Mouse (Mus musculus): ENCODE data around the gene Wdr20. TPM values are rescaled to one million over a fixed set of nuclear protein-coding genes. Genes with fewer than 3 reads are reported as not detected.

Gene Wdr20
- polyA plus RNA-seq, 1 experiment from 2014 or later, result 23.7 TPM

DNA sequence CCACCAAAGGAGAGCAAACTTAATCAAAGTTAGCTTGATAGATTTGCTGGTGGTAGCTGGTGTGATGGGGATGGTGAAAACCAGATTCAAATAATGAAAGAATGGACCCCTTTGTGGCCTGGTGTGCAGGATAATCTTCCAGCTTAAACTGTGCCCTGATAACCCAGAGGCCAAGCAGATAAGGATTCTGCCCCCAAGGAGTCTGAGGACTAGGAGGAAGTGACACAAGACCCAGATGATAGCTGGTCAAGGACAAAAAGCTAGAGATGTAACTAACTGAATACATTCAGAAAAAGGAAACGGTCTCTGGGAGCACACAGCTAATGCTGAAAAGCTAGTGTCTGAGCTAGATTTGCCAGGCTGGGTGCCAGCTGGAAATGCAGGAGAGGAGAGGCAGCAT lies 114.2 kb downstream of the Wdr20 start:
- Histone ChIP-seq H3K9ac (ENCODE audit: low read length) (no peak overlapping the region), H3K27me3 (replicated peaks; ENCODE audit: control insufficient read depth, insufficient read depth, low read length) (no peaks in the 10 kb centered on the region), H3K9me3 (ENCODE audit: control insufficient read depth, low read length) (no peaks in the 10 kb centered on the region), H3K4me3 (ENCODE audit: low read depth, low read length) (no peak overlapping the region), H3K4me1 (replicated peaks; ENCODE audit: control insufficient read depth, insufficient read depth, low read length) (peaks cover 19% of the 10 kb centered on the region), H3K36me3 (ENCODE audit: control insufficient read depth, insufficient read depth, low read length) (peaks cover 18% of the 10 kb centered on the region), H3K4me2 (ENCODE audit: low read length) (no peak overlapping the region), H3K27ac (ENCODE audit: low read depth) (no peak overlapping the region)
- DNase-seq (ENCODE audit: low spot score) (no peak), ATAC-seq (replicated peaks; ENCODE audit: low FRiP score, low TSS enrichment, low read depth) (no peak)
- 62% methylated on average over 1 of the region's 1 CpGs for WGBS

Other genes starting within 250 kb of the Wdr20 start
- 65.6 and 67.3 TPM in 2 replicates for gene Dync1h1, start 136.5 kb upstream of the Wdr20 start, polyA plus RNA-seq (2014; fragmentation: Nextera tagmentation; extraction: Ambion mirVana)
- 0.31 TPM in 1 of 2 replicates, not detected in the other for gene 1700001K19Rik, start 55.3 kb upstream of the Wdr20 start, polyA plus RNA-seq (2014; fragmentation: Nextera tagmentation; extraction: Ambion mirVana)
- gene Hsp90aa1, start 35.2 kb upstream of the Wdr20 start, polyA plus RNA-seq (2014; fragmentation: Nextera tagmentation; extraction: Ambion mirVana), result 903 and 985 TPM in 2 replicates
- 3.5 and 5.6 TPM in 2 replicates for gene Mok, start 103.0 kb downstream of the Wdr20 start, polyA plus RNA-seq (2014; fragmentation: Nextera tagmentation; extraction: Ambion mirVana)
- gene Zfp839, start 112.3 kb downstream of the Wdr20 start, polyA plus RNA-seq (2014; fragmentation: Nextera tagmentation; extraction: Ambion mirVana), result 4.7 and 5.4 TPM in 2 replicates
- 85.0 and 99.5 TPM in 2 replicates for gene Cinp, start 151.2 kb downstream of the Wdr20 start, polyA plus RNA-seq (2014; fragmentation: Nextera tagmentation; extraction: Ambion mirVana)
- gene Tecpr2, start 151.3 kb downstream of the Wdr20 start, polyA plus RNA-seq (2014; fragmentation: Nextera tagmentation; extraction: Ambion mirVana), result 3.9 and 4.1 TPM in 2 replicates
- 13.2 and 17.8 TPM in 2 replicates for gene Ankrd9, start 241.1 kb downstream of the Wdr20 start, polyA plus RNA-seq (2014; fragmentation: Nextera tagmentation; extraction: Ambion mirVana)